Mouse (Mus musculus) neural tube, embryonic 14.5 days (tissue): ENCODE results near the gene Slc44a1. TPM values are rescaled to one million over a fixed set of nuclear protein-coding genes. Genes with fewer than 3 reads are reported as not detected.

Experiments used
- ATAC-seq: fragments of 200-750 bp; cut with Nextera tagmentation; 2 replicates; pipeline ENCODE4 v1.8.0; 2017; ENCODE audit warnings: low read depth, mild to moderate bottlenecking, moderate TSS enrichment, moderate library complexity
- H3K27ac ChIP-seq: fragments of 300-500 bp; sonication (generic); 2 replicates; pipeline ENCODE4 v1.5.1; 2014; ENCODE audit warnings: low read depth, mild to moderate bottlenecking, control low read depth, low read length, moderate library complexity, mixed read lengths
- H3K27me3 ChIP-seq: fragments of 300-500 bp; sonication (generic); 2 replicates; pipeline ENCODE4 v1.6.1; 2014; ENCODE audit warnings: low read length; ENCODE audit not compliant: control insufficient read depth, insufficient read depth
- H3K36me3 ChIP-seq: fragments of 300-500 bp; sonication (generic); 2 replicates; pipeline ENCODE4 v1.6.1; 2014; ENCODE audit warnings: low read length, mixed read lengths; ENCODE audit not compliant: control insufficient read depth, insufficient read depth
- H3K4me1 ChIP-seq: fragments of 300-500 bp; sonication (generic); 2 replicates; pipeline ENCODE4 v1.6.1; 2014; ENCODE audit warnings: low read length; ENCODE audit not compliant: control insufficient read depth, insufficient read depth
- H3K4me2 ChIP-seq: fragments of 300-500 bp; sonication (generic); 2 replicates; pipeline ENCODE4 v1.6.1; 2014; ENCODE audit warnings: mild to moderate bottlenecking, low read depth, low read length, control low read depth
- H3K4me3 ChIP-seq: fragments of 300-500 bp; sonication (generic); 2 replicates; pipeline ENCODE4 v1.5.1; 2014; ENCODE audit warnings: low read depth, low read length, control low read depth, mixed read lengths
- H3K9ac ChIP-seq: fragments of 300-500 bp; sonication (generic); replicated peaks from 2 replicates; pipeline ENCODE4 v1.6.1; 2014; ENCODE audit warnings: low read depth, mild to moderate bottlenecking, control low read depth, low read length, mixed read lengths
- H3K9me3 ChIP-seq: fragments of 300-500 bp; sonication (generic); 2 replicates; pipeline ENCODE4 v1.6.1; 2016; ENCODE audit warnings: low read length; ENCODE audit not compliant: control insufficient read depth
- WGBS: fragments of 180-500 bp; shearing (Covaris S2); extraction: QIAGEN DNeasy Blood & Tissue Kit; methylation state at CpG from one replicate; pipeline ENCODE4 v1.1.7; 2014; 5-methylcytosine and 5-hydroxymethylcytosine counted together
- polyA plus RNA-seq: library from polyadenylated mRNA; unstranded; fragments of >200 nt; fragmentation: Nextera tagmentation; extraction: Ambion mirVana; gene quantifications from 2 replicates; pipeline ENCODE4 v1.2.1, GENCODE M21; 2014

Slc44a1 gene
- polyA plus RNA-seq, 1 experiment from 2014 or later: 14.2 TPM

GRCm38 (mm10) chr4:53635336-53635735, 195.1 kb downstream of the Slc44a1 start:
- Histone ChIP-seq H3K9ac (no peak overlapping the region), H3K4me2 (no peak overlapping the region), H3K9me3 (no peaks in the 10 kb centered on the region), H3K4me3 (no peak overlapping the region), H3K36me3 (no peaks in the 10 kb centered on the region), H3K4me1 (peaks cover 41% of the 10 kb centered on the region), H3K27ac (no peak overlapping the region), H3K27me3 (no peaks in the 10 kb centered on the region)
- WGBS: 76% methylated on average over 3 of the region's 3 CpGs
- no peak for ATAC-seq

- Histone ChIP-seq H3K27ac (no peak overlapping the region), H3K36me3 (no peaks in the 10 kb centered on the region), H3K4me1 (peaks cover 35% of the 10 kb centered on the region), H3K4me2 (no peak overlapping the region), H3K9me3 (no peaks in the 10 kb centered on the region), H3K27me3 (no peaks in the 10 kb centered on the region), H3K9ac (no peak overlapping the region), H3K4me3 (no peak overlapping the region)
- peak; percentile 47; the same call in 1 of the 2 replicates for ATAC-seq
- WGBS: 40% methylated on average over 7 of the region's 7 CpGs
Observed at GRCm38 (mm10) chr4:53637269-53637909, 197.2 kb downstream of the Slc44a1 start.

GRCm38 (mm10) chr4:53638549-53639123, 198.4 kb downstream of the Slc44a1 start:
- H3K36me3 ChIP-seq: no peaks in the 10 kb centered on the region
- no peak overlapping the region for H3K27ac ChIP-seq
- ATAC-seq: no peak
- no peaks in the 10 kb centered on the region for H3K9me3 ChIP-seq
- no peak overlapping the region for H3K4me2 ChIP-seq
- H3K4me1 ChIP-seq: peaks cover 23% of the 10 kb centered on the region
- no peak overlapping the region for H3K9ac ChIP-seq
- WGBS: 87% methylated on average over 7 of the region's 7 CpGs
- H3K4me3 ChIP-seq: no peak overlapping the region
- no peaks in the 10 kb centered on the region for H3K27me3 ChIP-seq

DNA sequence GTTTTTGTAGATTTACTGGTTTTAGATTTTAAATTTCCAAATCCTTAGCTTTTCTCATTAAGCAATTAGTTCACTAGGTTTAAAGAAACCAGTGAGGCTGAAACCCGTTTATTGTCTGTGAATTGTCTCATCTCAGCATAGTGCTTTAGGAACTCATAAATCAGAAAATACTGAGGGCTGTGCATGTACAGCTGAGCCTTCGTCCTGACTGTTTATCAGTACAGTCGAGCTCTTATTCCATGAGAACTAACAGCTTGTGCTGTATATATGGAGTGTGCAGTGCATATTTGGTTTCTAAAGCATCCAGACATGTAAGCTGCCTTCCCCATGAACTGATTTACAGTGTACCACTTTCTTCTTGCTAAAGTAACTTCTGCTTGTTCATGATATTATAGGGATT, 217.8 kb downstream of the Slc44a1 start:
- Histone ChIP-seq H3K27me3 (no peaks in the 10 kb centered on the region), H3K4me1 (no peaks in the 10 kb centered on the region), H3K9ac (no peak overlapping the region), H3K27ac (no peak overlapping the region), H3K4me3 (no peak overlapping the region), H3K9me3 (no peaks in the 10 kb centered on the region), H3K36me3 (peaks cover 9% of the 10 kb centered on the region), H3K4me2 (no peak overlapping the region)
- WGBS: 20% methylated on average over 3 of the region's 3 CpGs
- 0 out of 2 replicates have a peak, but pooled peaks have one; percentile 61 for ATAC-seq

GRCm38 (mm10) chr4:53660711-53661110, 220.5 kb downstream of the Slc44a1 start:
- no peaks in the 10 kb centered on the region for H3K36me3 ChIP-seq
- H3K9me3 ChIP-seq: no peaks in the 10 kb centered on the region
- H3K27ac ChIP-seq: no peak overlapping the region
- H3K4me2 ChIP-seq: no peak overlapping the region
- no peaks in the 10 kb centered on the region for H3K27me3 ChIP-seq
- no peak overlapping the region for H3K4me3 ChIP-seq
- ATAC-seq: no peak
- no peak overlapping the region for H3K9ac ChIP-seq
- H3K4me1 ChIP-seq: no peaks in the 10 kb centered on the region

Other genes with a start within 250 kb of the Slc44a1 start
- gene Fsd1l, start 191.1 kb downstream of the Slc44a1 start, polyA plus RNA-seq: 36.2 and 38.8 TPM in 2 replicates